In genomic region chr11:4947813-4948174, GRCm38 (mm10) we compare ENCODE assay signal across 8 mouse cellular contexts. TPM values are rescaled to one million over a fixed set of nuclear protein-coding genes. Genes with fewer than 3 reads are reported as not detected.
A peak's percentile ranks its signal among the peaks of the same experiment; 100 is the strongest.
DNase-seq lines count a peak whose midpoint lies in the region; ATAC-seq and TF ChIP-seq lines count a peak whose summit lies in the region.

Gene Nefh, minus strand, starts transcription at chr11:4948064.

- no peak for TF ChIP-seq POLR2A in liver, adult 2 months (IDR thresholded peaks at IDR 0.05; ENCODE audit: extremely low read depth, insufficient read depth, low read length)
- TF ChIP-seq POLR2A in olfactory bulb, adult 2 months (IDR thresholded peaks at IDR 0.05; ENCODE audit: insufficient read depth, low read depth, low read length), result no peak; the same call in 1 of the 2 replicates

- no peak for TF ChIP-seq CTCF in liver, adult 2 months (IDR thresholded peaks at IDR 0.05; ENCODE audit: low read depth, low read length)
- no peak for TF ChIP-seq CTCF in olfactory bulb, adult 2 months (IDR thresholded peaks at IDR 0.05; ENCODE audit: insufficient read depth, low read depth, low read length)

- H3K9ac ChIP-seq in liver, adult 2 months (ENCODE audit: low read depth, low read length), result peak within 1 kb of the TSS; percentile 40
- H3K9ac ChIP-seq in forebrain, embryonic 11.5 days (ENCODE audit: low read length), result peak within 1 kb of the TSS; percentile 27; the same call in 1 of the 2 replicates

- peaks cover 2% of the 10 kb centered on the region; the same call in 1 of the 2 replicates for H3K4me1 ChIP-seq in liver, adult 2 months (ENCODE audit: control insufficient read depth, insufficient read depth, low read length)
- H3K4me1 ChIP-seq in forebrain, embryonic 11.5 days (replicated peaks; ENCODE audit: control insufficient read depth, insufficient read depth, low read length), result peaks cover 9% of the 10 kb centered on the region; the same call in 1 of the 2 replicates
- H3K4me1 ChIP-seq in olfactory bulb, adult 2 months (ENCODE audit: control insufficient read depth, insufficient read depth, low read length), result peaks cover 41% of the 10 kb centered on the region

- H3K36me3 ChIP-seq in liver, adult 2 months (ENCODE audit: control insufficient read depth, insufficient read depth, low read length), result no peaks in the 10 kb centered on the region
- no peaks in the 10 kb centered on the region for H3K36me3 ChIP-seq in forebrain, embryonic 11.5 days (ENCODE audit: control insufficient read depth, insufficient read depth, low read length)

- H3K79me2 ChIP-seq in liver, adult 2 months (ENCODE audit: control insufficient read depth, insufficient read depth, low read length), result no peaks in the 10 kb centered on the region

- H3K9me3 ChIP-seq in forebrain, embryonic 11.5 days (ENCODE audit: control insufficient read depth, low read length), result no peaks in the 10 kb centered on the region

- H3K27ac ChIP-seq in liver, adult 2 months (replicated peaks; ENCODE audit: insufficient read depth, low read depth, low read length), result no peak within 1 kb of the TSS
- no peak within 1 kb of the TSS; the same call in 1 of the 2 replicates for H3K27ac ChIP-seq in forebrain, embryonic 11.5 days (ENCODE audit: low read depth, low read length)
- H3K27ac ChIP-seq in olfactory bulb, adult 2 months (ENCODE audit: insufficient read depth, low read depth, low read length), result peak within 1 kb of the TSS; percentile 41

- ATAC-seq in forebrain, embryonic 11.5 days (replicated peaks; ENCODE audit: low FRiP score), result peak; percentile 34

- H3K4me2 ChIP-seq in forebrain, embryonic 11.5 days (ENCODE audit: low read depth, low read length, severe bottlenecking), result peak within 1 kb of the TSS; percentile 73

- H3K4me3 ChIP-seq in liver, adult 2 months (ENCODE audit: insufficient read depth, low read depth, low read length), result peak within 1 kb of the TSS; percentile 44
- peak within 1 kb of the TSS; percentile 47 for H3K4me3 ChIP-seq in forebrain, embryonic 11.5 days (ENCODE audit: low read depth, low read length)
- peak within 1 kb of the TSS; percentile 70 for H3K4me3 ChIP-seq in olfactory bulb, adult 2 months (ENCODE audit: insufficient read depth, low read depth, low read length)

- intact Hi-C loops in left cerebral cortex, postnatal 4 days (cut with DNase I), result no loop called here

- peak; percentile 15 for DNase-seq in adrenal gland, postnatal 25 days
- DNase-seq in adrenal gland, postnatal 4 days (ENCODE audit: low spot score in 2 of 2), result no peak
- no peak for DNase-seq in liver, adult 2 months (ENCODE audit: extremely low read depth, low read depth, low spot score)
- no peak for DNase-seq in liver
- no peak for DNase-seq in forebrain, embryonic 11.5 days (ENCODE audit: low spot score)
- peak; percentile 8 for DNase-seq in left cerebral cortex, postnatal 4 days
- no peak for DNase-seq in spleen, postnatal 10 days (ENCODE audit: low spot score in 2 of 2)

- peaks cover 23% of the 10 kb centered on the region for H3K27me3 ChIP-seq in liver, adult 2 months (ENCODE audit: control insufficient read depth, insufficient read depth, low read length)
- H3K27me3 ChIP-seq in forebrain, embryonic 11.5 days (ENCODE audit: control insufficient read depth, insufficient read depth, low read length), result peaks cover 66% of the 10 kb centered on the region

- 1% methylated on average over 41 of the region's 41 CpGs for WGBS in liver, adult 2 months
- under 1% methylated on average over 37 of the region's 41 CpGs for WGBS in forebrain, embryonic 11.5 days
- WGBS in olfactory bulb, adult 2 months, result under 1% methylated on average over 41 of the region's 41 CpGs

RNA-seq across cellular contexts. Expression of gene Nefh, which starts in this region (rescaled TPM):
- total RNA-seq in adrenal gland, postnatal 25 days (2021), result 0.88 and 1.1 TPM in 2 replicates
- 1 to 10 TPM; 3.0 to 3.9 TPM for total RNA-seq in adrenal gland, postnatal 4 days (2021)
- 0.09 and 0.20 TPM in 2 replicates for total RNA-seq in liver, adult 2 months (2014; rRNA removed)
- 0.06 TPM in 1 of 2 replicates, not detected in the other for polyA plus RNA-seq in liver, adult 2 months (2012; rRNA removed)
- 0.17 and 0.21 TPM in 2 replicates for polyA plus RNA-seq in forebrain, embryonic 11.5 days (2014; fragmentation: Nextera tagmentation; extraction: Ambion mirVana)
- total RNA-seq in left cerebral cortex, postnatal 4 days (2021), result 1 to 10 TPM; 3.2 to 4.8 TPM
- not detected in 2 replicates for polyA plus RNA-seq in olfactory bulb, adult 2 months (2012; ENCODE audit: insufficient read depth, insufficient read length, low replicate concordance, missing spikeins)

Comparison
In these comparisons a context has a peak if more than half of its experiments do, and no peak if none do; other contexts are left out.
1. DNase-seq: peak in adrenal gland, postnatal 25 days (single experiment) and left cerebral cortex, postnatal 4 days (single experiment); none in adrenal gland, postnatal 4 days (0 of 2), liver, adult 2 months (single experiment), liver (single experiment), forebrain, embryonic 11.5 days (single experiment) and spleen, postnatal 10 days (0 of 2).
2. Peak in ATAC-seq, H3K4me3 ChIP-seq, H3K9ac ChIP-seq and H3K4me2 ChIP-seq in forebrain, embryonic 11.5 days; RNA of the gene not detected or under 1 TPM.
3. Peak in every context shown above with its lines, with median percentiles within 50 percentile points of each other: H3K4me3 ChIP-seq.